Mouse (Mus musculus) lung, embryonic 14.5 days (tissue): ENCODE data around the gene Tomm34. TPM values are rescaled to one million over a fixed set of nuclear protein-coding genes. Genes with fewer than 3 reads are reported as not detected.

ENCODE experiments used
- ATAC-seq: fragments of 200-750 bp; cut with Nextera tagmentation; 2 replicates; pipeline ENCODE4 v1.8.0; 2017; ENCODE audit warnings: mild to moderate bottlenecking, moderate TSS enrichment, moderate library complexity; ENCODE audit not compliant: insufficient read depth
- DNase-seq: peaks from one replicate; pipeline ENCODE4 v3.0.0-alpha.2; 2015
- H3K27ac ChIP-seq: fragments of 300-500 bp; sonication (generic); 2 replicates; pipeline ENCODE4 v1.5.1; 2014; ENCODE audit warnings: low read depth, mild to moderate bottlenecking, moderate library complexity
- H3K27me3 ChIP-seq: fragments of 300-500 bp; sonication (generic); 2 replicates; pipeline ENCODE4 v1.6.1; 2014; ENCODE audit warnings: low read length, control low read depth; ENCODE audit not compliant: insufficient read depth
- H3K36me3 ChIP-seq: fragments of 300-500 bp; sonication (generic); 2 replicates; pipeline ENCODE4 v1.6.1; 2014; ENCODE audit warnings: control low read depth; ENCODE audit not compliant: insufficient read depth
- H3K4me1 ChIP-seq: fragments of 300-500 bp; sonication (generic); 2 replicates; pipeline ENCODE4 v1.6.1; 2014; ENCODE audit warnings: antibody characterized with exemption, control low read depth; ENCODE audit not compliant: insufficient read depth
- H3K4me2 ChIP-seq: fragments of 300-500 bp; sonication (generic); 2 replicates; pipeline ENCODE4 v1.6.1; 2014; ENCODE audit warnings: mild to moderate bottlenecking
- H3K4me3 ChIP-seq: fragments of 300-500 bp; sonication (generic); 2 replicates; pipeline ENCODE4 v1.5.1; 2014; ENCODE audit warnings: low read depth, low read length
- H3K9ac ChIP-seq: fragments of 300-500 bp; sonication (generic); 2 replicates; pipeline ENCODE4 v1.6.1; 2014
- H3K9me3 ChIP-seq: fragments of 300-500 bp; sonication (generic); 2 replicates; pipeline ENCODE4 v1.6.1; 2016; ENCODE audit warnings: low read depth, low read length, control low read depth
- CTCF ChIP-seq: IDR thresholded peaks from 2 replicates; pipeline ENCODE4 v1.5.1; 2016; ENCODE audit warnings: antibody characterized with exemption, low read depth
- whole genome bisulfite sequencing: fragments of 180-500 bp; shearing (Covaris S2); extraction: QIAGEN DNeasy Blood & Tissue Kit; methylation state at CpG from one replicate; pipeline ENCODE4 v1.1.7; 2014; 5-methylcytosine and 5-hydroxymethylcytosine counted together
- polyA plus RNA-seq: library from polyadenylated mRNA; unstranded; fragments of >200 nt; fragmentation: Nextera tagmentation; extraction: Ambion mirVana; gene quantifications from 2 replicates; pipeline ENCODE4 v1.2.1, GENCODE M21; 2014

Tomm34 gene
- polyA plus RNA-seq, 1 experiment from 2014 or later: 54.4 TPM

- Histone ChIP-seq H3K27me3 (no peaks in the 10 kb centered on the region), H3K9ac (no peak overlapping the region), H3K27ac (no peak overlapping the region), H3K4me3 (no peak overlapping the region), H3K9me3 (no peaks in the 10 kb centered on the region), H3K36me3 (peaks cover 50% of the 10 kb centered on the region), H3K4me2 (no peak overlapping the region), H3K4me1 (no peaks in the 10 kb centered on the region; the same call in 1 of the 2 replicates)
- TF ChIP-seq CTCF: no peak
- DNase-seq (no peak), ATAC-seq (no peak)
- WGBS: 90% methylated on average over 3 of the region's 3 CpGs
Observed at GRCm38 (mm10) chr2:164010944-164011343, 60.0 kb downstream of the Tomm34 start.

GRCm38 (mm10) chr2:164010496-164010895 lies 60.5 kb downstream of the Tomm34 start:
- DNase-seq (no peak), ATAC-seq (no peak)
- Histone ChIP-seq H3K36me3 (peaks cover 46% of the 10 kb centered on the region), H3K4me2 (no peak overlapping the region), H3K27me3 (no peaks in the 10 kb centered on the region), H3K4me3 (no peak overlapping the region), H3K9me3 (no peaks in the 10 kb centered on the region), H3K27ac (no peak overlapping the region), H3K9ac (no peak overlapping the region), H3K4me1 (no peaks in the 10 kb centered on the region; the same call in 1 of the 2 replicates)
- TF ChIP-seq CTCF: no peak
- WGBS: 78% methylated on average over 5 of the region's 5 CpGs

- DNase-seq (peak; percentile 30), ATAC-seq (no peak)
- H3K27me3 ChIP-seq: no peaks in the 10 kb centered on the region
- H3K4me3 ChIP-seq: no peak overlapping the region
- H3K9ac ChIP-seq: no peak overlapping the region
- peaks cover 33% of the 10 kb centered on the region for H3K36me3 ChIP-seq
- TF ChIP-seq CTCF: no peak
- H3K9me3 ChIP-seq: no peaks in the 10 kb centered on the region
- no peak overlapping the region for H3K27ac ChIP-seq
- no peak overlapping the region for H3K4me2 ChIP-seq
- WGBS: 74% methylated on average over 6 of the region's 6 CpGs
- no peaks in the 10 kb centered on the region; the same call in 1 of the 2 replicates for H3K4me1 ChIP-seq
Observed at GRCm38 (mm10) chr2:164009227-164009626, 61.7 kb downstream of the Tomm34 start.

GRCm38 (mm10) chr2:164007987-164008545 lies 62.9 kb downstream of the Tomm34 start:
- 87% methylated on average over 2 of the region's 2 CpGs for WGBS
- Histone ChIP-seq H3K27me3 (no peaks in the 10 kb centered on the region), H3K4me2 (no peak overlapping the region), H3K27ac (no peak overlapping the region), H3K9ac (no peak overlapping the region), H3K4me3 (no peak overlapping the region), H3K36me3 (peaks cover 22% of the 10 kb centered on the region), H3K9me3 (no peaks in the 10 kb centered on the region), H3K4me1 (peaks cover 1% of the 10 kb centered on the region; the same call in 1 of the 2 replicates)
- no peak for DNase-seq
- no peak for ATAC-seq
- TF ChIP-seq CTCF: no peak

- no peak for DNase-seq
- TF ChIP-seq CTCF: no peak
- Histone ChIP-seq H3K9me3 (no peaks in the 10 kb centered on the region), H3K27ac (no peak overlapping the region), H3K27me3 (no peaks in the 10 kb centered on the region), H3K36me3 (peaks cover 20% of the 10 kb centered on the region), H3K4me2 (no peak overlapping the region), H3K4me3 (no peak overlapping the region), H3K4me1 (peaks cover 4% of the 10 kb centered on the region; the same call in 1 of the 2 replicates), H3K9ac (no peak overlapping the region)
- no peak for ATAC-seq
- WGBS: 81% methylated on average over 8 of the region's 8 CpGs
Observed at GRCm38 (mm10) chr2:164007547-164007946, 63.4 kb downstream of the Tomm34 start.

GRCm38 (mm10) chr2:164006932-164007331 lies 64.0 kb downstream of the Tomm34 start:
- Histone ChIP-seq H3K27me3 (no peaks in the 10 kb centered on the region), H3K9me3 (no peaks in the 10 kb centered on the region), H3K4me2 (0 out of 2 replicates have a peak overlapping the region, but pooled peaks have one; percentile 2), H3K36me3 (peaks cover 14% of the 10 kb centered on the region), H3K4me1 (peaks cover 4% of the 10 kb centered on the region; the same call in 1 of the 2 replicates), H3K4me3 (no peak overlapping the region), H3K27ac (no peak overlapping the region), H3K9ac (no peak overlapping the region)
- ATAC-seq (no peak), DNase-seq (peak; percentile 46)
- no peak for TF ChIP-seq CTCF
- 57% methylated on average over 10 of the region's 10 CpGs for WGBS

- 73% methylated on average over 5 of the region's 5 CpGs for WGBS
- no peak for ATAC-seq
- Histone ChIP-seq H3K9me3 (no peaks in the 10 kb centered on the region), H3K4me1 (peaks cover 4% of the 10 kb centered on the region; the same call in 1 of the 2 replicates), H3K4me2 (no peak overlapping the region), H3K36me3 (peaks cover 5% of the 10 kb centered on the region; the same call in 1 of the 2 replicates), H3K4me3 (no peak overlapping the region), H3K9ac (no peak overlapping the region), H3K27me3 (no peaks in the 10 kb centered on the region), H3K27ac (no peak overlapping the region)
- no peak for TF ChIP-seq CTCF
- DNase-seq: no peak
Observed at GRCm38 (mm10) chr2:164004503-164004902, 66.5 kb downstream of the Tomm34 start.

Other genes starting within 250 kb of the Tomm34 start
- not detected in 2 replicates for gene Kcnk15, start 217.5 kb downstream of the Tomm34 start, polyA plus RNA-seq
- gene Rims4, start 152.5 kb downstream of the Tomm34 start, polyA plus RNA-seq: 0.11 and 0.25 TPM in 2 replicates
- gene Ywhab, start 76.2 kb downstream of the Tomm34 start, polyA plus RNA-seq: 316 and 319 TPM in 2 replicates
- 1.1 and 1.8 TPM in 2 replicates for gene Pabpc1l, start 45.7 kb downstream of the Tomm34 start, polyA plus RNA-seq
- gene Stk4, start 847 bp downstream of the Tomm34 start, polyA plus RNA-seq: 30.7 and 33.7 TPM in 2 replicates
- not detected in 2 replicates for gene Kcns1, start 99.9 kb upstream of the Tomm34 start, polyA plus RNA-seq
- gene Wfdc5, start 111.6 kb upstream of the Tomm34 start, polyA plus RNA-seq: not detected in 2 replicates
- not detected in 2 replicates for gene Wfdc12, start 119.4 kb upstream of the Tomm34 start, polyA plus RNA-seq
- not detected in 2 replicates for gene Wfdc15a, start 129.0 kb upstream of the Tomm34 start, polyA plus RNA-seq
- not detected in 2 replicates for gene Wfdc15b, start 150.5 kb upstream of the Tomm34 start, polyA plus RNA-seq
- gene Svs2, start 167.3 kb upstream of the Tomm34 start, polyA plus RNA-seq: not detected in 2 replicates
- gene Svs3b, start 185.5 kb upstream of the Tomm34 start, polyA plus RNA-seq: not detected in 2 replicates
- not detected in 2 replicates for gene Svs4, start 207.3 kb upstream of the Tomm34 start, polyA plus RNA-seq
- gene Svs3a, start 218.1 kb upstream of the Tomm34 start, polyA plus RNA-seq: not detected in 2 replicates
- not detected in 2 replicates for gene Svs6, start 245.6 kb upstream of the Tomm34 start, polyA plus RNA-seq